Mouse (Mus musculus) heart, adult 9 months (tissue): ENCODE measurements at regions not wholly inside any gene's neighbourhood (a gene's known extent, or its start where the extent isn't known, plus 50 kb on each side); places are given as distances from the start of the nearest gene placed in this dataset.
A peak's percentile ranks its signal among the peaks of the same experiment; 100 is the strongest.

Experiments
- DNase-seq, 2 experiments: peaks; one replicate each; pipeline ENCODE4 v3.0.0; 2022; ENCODE audit warnings: low spot score in 2 of 2

DNA sequence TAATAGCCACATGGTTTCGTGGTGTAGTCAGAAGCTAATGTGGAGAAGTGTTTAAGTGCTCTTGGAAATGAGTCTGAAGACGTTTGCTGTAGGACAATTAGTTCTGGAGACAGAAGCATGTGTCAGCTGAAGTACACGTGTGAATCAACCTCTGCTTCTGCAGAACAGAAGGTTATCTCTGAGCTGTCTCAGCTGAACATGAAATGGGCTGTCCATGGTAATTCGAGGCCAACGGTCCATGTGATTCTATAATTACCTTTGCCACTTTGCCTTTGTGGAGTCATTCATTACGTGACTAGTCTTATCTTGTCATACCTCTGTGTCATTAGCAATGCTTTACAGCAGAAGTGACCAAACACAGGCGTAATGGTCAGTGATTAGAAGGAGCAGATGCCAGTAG, 295.6 kb upstream of the Veph1 start:
- DNase-seq, result peak in 1 of 2 experiments; percentile 1

- no peak for DNase-seq
Measured at GRCm38 (mm10) chr3:66590775-66591174, 294.1 kb upstream of the Veph1 start.

- DNase-seq, result no peak
Measured at GRCm38 (mm10) chr3:66589483-66589882, 292.8 kb upstream of the Veph1 start.

DNA sequence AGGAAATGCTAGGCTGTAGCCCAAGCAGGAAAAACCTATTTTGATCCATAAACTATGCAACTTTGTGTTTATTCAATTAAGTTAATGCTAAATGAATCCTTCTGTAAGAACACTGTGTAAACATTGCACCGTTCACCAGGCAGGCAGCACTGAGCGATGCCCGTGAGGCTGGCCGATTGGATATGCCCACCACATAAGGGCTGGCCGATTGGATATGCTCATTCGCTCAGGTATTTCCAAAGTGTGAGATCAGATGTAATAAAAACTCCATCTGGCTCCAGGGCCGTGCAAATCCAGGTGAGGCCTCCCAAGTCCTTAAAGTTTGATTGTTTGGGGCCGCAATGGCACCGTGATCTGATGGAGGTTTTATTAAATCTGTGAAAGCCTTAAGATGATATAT, 288.2 kb upstream of the Veph1 start:
- DNase-seq, result no peak

- DNase-seq, result no peak
Measured at GRCm38 (mm10) chr3:66584101-66584500, 287.5 kb upstream of the Veph1 start.

- no peak for DNase-seq
Measured at GRCm38 (mm10) chr3:66576659-66577058, 280.0 kb upstream of the Veph1 start.

- DNase-seq, result no peak
Measured at GRCm38 (mm10) chr3:66574321-66574720, 277.7 kb upstream of the Veph1 start.

DNA sequence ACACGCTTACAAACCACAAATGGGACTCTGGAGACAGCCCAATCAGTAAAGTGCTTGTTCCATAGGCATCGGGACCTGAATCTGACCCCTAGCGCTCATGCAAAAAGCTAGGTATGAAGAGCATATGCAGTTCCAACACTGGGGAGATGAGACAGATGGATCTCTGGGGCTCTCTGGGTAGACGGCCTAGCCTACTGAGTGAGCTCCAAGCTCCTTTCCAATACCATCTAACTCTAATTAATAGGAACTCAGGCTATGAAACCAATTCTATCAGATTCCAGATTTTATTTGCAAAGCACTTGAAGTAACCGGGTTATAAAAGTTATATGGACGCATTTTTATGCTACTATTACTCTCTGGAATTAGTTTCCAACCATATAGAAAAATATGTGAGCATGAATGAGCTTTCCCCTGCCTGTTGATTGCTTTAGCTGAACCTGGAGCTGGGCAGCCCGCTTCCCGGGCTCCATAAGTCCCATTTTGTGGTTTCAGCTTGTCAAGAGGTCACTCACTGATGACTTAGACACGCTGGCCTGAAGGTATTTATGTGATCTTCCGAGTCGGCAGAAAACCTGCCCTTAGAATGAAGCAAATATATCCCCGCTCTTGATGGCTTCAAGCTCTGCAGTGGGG, 276.4 kb upstream of the Veph1 start:
- no peak for DNase-seq

DNA sequence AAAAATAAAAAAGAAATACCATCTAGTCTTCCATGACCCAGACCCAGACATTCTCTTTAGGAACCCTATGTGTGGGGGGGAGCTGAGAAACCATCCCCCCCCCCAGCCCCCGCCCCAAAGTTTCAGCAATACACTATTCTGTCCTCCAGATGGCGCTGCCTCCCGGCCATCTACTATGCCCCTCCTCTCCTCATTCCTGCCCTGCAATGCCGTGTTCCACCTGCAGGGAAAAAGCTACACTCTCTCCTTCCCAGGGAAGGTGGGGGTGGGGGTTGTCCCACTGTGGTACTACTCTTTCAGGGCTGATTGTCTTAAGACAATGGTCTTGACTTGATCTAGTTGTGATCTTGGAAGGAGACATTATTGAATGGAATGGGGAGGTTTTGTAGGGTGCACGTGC, 273.7 kb upstream of the Veph1 start:
- no peak for DNase-seq

DNA sequence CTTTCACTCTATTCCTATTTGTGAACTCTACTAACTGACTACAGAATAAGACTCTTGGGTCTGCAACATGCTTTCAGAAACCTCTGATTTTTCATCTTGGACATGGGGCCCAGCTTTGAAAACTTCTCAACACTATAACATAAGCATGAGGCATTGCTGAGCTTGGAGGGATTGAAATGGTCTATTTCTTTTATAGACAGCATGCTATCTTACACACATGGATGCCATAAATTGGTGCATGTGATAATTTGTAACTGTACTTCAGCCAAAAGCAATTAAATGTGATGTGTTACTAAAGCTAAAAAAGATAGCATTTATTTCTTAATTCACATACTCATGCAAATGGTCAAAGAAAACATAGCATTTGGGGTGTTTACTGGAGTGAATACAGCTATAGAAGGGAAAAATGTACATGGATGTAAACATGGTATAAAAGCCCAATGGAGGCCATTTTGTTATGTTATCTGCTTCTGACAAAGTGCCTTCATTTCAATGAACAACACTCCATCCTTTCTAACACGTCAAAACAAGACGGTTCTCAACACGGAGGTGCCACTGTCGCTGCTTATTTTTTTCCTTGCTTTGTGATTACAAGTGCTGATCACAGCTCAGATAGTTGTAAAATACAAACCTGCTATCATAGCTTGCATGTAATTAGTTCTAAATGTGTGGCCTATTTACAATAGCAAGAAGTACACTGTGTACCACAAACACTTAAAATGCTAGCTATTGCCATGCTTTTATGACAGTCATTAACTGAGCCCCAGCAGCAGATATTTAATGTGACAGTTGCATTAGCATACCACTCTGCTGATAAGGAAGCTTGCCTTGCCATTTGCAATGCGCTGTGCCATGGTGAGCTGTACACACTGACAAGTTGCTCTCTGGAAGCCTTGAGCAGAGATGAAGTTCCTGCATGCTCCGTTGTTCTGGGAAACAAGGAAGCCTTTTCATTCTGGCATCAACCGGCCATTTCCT, 267.9 kb upstream of the Veph1 start:
- DNase-seq, result no peak

DNA sequence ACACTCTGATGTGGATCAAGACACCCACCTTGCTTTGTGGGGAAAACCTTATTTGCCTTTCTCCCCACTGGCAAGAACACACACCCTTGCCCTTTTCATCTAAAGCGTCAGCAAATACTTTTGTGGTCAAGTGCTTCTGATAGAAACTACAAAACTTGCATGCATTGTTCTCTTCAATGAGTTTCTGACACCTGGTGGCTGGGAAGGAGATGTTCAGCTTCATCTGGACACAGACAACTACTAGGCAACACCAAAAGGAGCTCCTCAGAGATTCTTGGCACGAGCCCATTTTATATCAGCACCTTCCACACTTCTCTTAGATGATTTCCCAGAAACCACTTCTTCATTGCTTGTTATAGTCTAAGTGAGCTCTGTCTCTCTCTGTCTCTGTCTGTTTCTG, 266.7 kb upstream of the Veph1 start:
- no peak for DNase-seq

GRCm38 (mm10) chr3:66555538-66555937, 258.9 kb upstream of the Veph1 start:
- DNase-seq, result no peak

DNA sequence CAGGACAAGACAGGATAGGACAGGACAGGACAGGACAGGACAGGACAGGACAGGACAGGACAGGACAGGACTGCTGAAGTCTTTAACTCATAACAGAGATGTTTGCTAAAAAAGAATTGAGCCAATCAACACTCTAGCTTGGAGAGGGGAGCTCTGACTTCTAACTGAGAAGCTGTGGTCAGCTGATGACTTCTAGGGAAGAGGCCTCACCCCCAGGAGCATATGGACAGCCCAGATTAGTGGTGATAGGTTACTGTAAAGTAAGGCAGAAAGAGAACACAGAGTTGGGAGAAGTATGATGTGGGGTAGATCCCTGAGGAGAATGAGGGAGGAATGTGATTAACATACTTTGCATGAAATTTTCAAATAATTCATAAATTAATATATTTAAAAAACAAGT, 254.3 kb upstream of the Veph1 start:
- no peak for DNase-seq

DNA sequence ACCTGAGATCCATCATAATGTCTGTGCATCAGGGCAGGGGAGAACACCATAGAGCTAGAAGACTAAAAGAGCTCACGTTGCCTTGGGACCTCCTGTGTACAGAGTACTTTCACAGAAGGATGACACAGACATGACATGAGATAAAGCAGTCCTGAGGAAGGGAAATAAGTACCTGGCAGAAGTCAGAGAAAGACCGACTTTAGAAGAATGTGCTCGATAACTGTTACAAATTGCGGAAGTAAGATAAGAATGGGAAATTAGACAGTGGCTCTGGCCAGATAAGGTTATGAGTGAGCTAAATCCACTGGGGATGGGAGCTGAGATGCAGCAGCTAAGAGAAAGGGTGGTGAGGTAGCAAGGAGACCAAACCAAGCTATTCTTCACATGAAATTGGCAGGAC, 249.9 kb upstream of the Veph1 start:
- DNase-seq, result no peak

DNA sequence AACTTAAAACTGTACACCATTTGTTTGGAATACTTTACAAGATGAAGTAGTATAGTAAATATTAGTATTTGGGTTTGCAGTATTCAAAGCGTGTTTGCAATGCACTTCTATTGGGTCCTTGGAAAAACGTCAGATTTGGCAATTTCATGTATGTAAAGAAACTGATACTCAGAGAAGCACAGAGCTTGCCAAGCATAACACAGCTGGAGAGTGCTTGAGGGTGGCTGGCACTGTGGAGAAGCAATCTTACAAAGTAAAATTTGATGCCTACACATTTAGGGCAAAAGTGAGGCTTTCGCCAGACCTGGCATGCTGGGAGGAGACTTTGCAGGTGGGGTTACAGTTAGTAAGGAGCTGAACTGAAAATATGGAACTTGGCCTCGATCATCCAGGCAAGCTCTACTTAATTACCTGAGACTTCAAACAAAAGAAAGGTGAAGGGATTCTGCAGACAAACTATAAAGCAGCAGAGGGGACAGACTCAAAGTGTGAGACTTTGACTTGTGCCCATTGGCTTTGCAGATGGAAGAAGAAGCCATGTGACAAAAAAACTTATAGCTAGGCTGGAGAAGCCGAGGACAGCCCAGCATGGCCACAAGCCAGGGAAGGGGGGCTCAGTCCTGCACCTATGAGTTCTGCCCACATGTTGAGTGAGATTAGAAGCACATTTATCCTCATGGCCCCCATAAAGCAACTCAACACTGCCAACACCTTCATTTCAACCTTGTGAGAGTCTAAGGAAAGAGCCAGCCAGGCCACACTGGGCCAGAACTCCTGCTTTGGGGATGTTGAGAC, 247.7 kb upstream of the Veph1 start:
- no peak for DNase-seq

DNA sequence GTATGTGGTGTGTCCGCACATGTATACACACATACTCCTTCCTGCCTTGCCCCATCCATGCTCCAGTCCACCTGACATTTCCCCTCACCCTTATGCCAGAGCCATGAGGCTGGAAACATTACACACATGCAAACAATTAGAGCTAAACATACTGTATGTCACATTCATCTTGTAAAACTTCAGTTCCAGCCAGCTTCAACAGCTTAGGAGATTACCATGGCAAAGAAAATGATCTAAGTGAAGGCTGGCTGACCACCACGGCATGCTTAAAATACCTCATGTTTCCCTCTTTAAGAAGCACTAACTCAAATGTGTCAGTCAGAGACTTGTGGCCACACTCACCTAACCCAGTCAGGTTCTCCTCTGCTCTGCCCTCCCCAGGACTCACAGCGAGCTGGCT, 246.2 kb upstream of the Veph1 start:
- no peak for DNase-seq

GRCm38 (mm10) chr3:66537913-66538312, 241.3 kb upstream of the Veph1 start:
- DNase-seq, result no peak

DNA sequence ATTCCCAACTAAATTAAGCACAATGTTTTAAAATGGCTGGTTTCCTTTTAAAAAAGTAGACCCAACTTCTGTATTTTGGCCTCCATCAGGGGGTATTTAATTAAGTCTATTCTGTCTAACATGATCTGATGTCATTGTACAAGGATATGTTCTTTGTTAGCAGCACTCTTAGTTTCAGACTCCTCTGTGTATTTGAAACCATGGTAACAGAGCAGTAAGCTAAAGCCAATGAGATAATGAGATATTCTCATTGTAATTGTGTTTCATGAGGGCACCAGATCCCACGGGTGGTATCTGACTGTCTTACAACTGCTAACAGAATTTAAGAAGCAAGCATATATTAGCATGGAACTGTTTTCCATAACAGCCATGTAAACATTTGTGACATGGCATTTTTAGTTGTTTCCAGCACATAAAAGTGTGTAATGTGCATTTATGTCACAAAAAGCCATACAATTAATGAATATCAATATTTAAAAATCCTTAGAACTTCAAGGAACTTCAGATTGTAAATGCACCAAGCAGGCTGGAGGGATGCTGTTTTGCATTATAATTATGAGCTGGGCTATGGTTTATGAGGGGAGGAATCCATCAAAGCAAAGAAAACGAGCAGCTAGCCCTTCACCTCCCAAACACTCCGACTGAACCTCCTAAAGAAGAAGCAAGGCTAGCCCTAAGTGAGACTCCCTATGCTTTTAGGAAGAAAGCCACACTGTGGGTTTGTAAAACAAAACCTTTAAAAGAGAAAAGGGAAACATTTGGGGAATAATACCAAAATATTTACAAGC, 240.7 kb upstream of the Veph1 start:
- DNase-seq, result no peak

GRCm38 (mm10) chr3:66536673-66537072, 240.0 kb upstream of the Veph1 start:
- DNase-seq, result no peak

DNA sequence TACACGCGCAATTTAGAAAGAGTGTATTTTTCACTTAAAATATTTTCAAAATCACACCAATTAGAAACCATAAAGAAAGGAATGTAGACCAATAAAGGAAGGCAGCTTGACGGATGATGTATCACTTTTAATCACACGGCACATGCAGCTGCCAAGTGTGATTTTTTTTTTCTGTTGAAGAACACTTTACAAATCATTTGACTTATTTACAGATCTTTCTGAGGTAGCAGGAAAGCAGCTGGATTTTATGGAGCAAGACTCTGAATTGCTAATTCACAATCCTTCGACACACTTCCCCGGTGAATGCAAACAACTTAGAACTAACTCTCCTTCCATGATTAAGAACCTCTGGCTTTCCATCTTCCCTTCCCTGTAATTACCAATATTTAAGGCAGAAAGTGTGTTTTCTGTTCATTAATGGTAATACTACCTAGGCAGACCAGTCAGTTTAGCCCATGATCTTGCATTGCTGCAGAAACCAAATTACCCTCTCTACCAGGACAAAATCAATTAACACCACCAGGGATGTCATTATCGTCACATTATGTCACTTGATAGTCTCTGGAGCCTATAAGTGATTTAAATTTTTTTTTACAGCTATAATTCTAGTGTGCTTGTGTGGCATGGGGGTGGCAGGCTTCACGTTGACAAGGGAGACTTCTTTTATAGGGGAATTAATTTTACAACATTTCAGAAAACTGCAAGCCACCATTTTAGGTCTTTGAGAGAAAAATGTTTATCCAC, 239.3 kb upstream of the Veph1 start:
- no peak for DNase-seq

GRCm38 (mm10) chr3:66519925-66520324, 223.3 kb upstream of the Veph1 start:
- no peak for DNase-seq
